Mouse (Mus musculus) C2C12 (cell line): ENCODE measurements around the gene Insrr.

Source experiments
- CEBPB ChIP-seq: IDR thresholded peaks from one replicate; pipeline ENCODE4 v1.6.1; 2011; ENCODE audit warnings: low read depth, mild to moderate bottlenecking, control low read depth, moderate library complexity
- CTCF ChIP-seq: IDR thresholded peaks from one replicate; pipeline ENCODE4 v1.5.1; 2011; ENCODE audit not compliant: control insufficient read depth, insufficient read depth, insufficient read length
- MAX ChIP-seq: IDR thresholded peaks from one replicate; pipeline ENCODE4 v1.6.1; 2011; ENCODE audit warnings: mild to moderate bottlenecking, control low read depth
- MYOD1 ChIP-seq: IDR thresholded peaks from one replicate; pipeline ENCODE4 v1.6.1; 2011; ENCODE audit warnings: low read depth; ENCODE audit not compliant: control insufficient read depth, insufficient read length

DNA sequence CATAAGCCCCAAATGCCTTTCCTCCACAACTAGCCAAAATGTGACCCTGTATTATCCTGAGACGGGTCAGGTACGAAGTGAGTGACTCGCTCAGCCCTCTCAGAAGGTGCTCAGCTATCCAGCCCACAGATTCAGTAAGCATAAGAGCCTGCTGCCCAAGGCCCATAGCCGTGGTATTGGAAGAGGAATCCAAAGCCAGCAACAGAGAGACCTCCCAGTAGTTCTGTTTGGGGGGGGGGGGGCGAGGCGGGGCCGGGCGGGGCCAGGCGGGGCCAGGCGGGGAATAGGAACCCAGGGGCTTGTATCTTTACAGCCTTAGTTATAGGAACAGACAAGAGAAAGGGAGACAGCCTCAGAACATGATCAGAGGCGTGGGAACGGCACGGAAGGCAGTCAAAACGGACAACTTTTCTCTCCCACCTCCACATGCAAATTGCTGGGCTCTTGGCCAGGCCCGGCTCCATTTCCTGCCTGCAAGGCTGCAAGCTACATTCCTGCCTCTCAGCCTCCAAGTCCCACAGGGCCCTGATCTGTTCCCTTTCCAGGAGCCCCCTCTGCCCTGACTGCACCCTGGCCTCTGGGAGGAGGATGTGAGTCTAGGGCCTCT lies 33.0 kb upstream of the Insrr start:
- TF ChIP-seq CTCF (no peak), CEBPB (no peak), MYOD1 (no peak), MAX (no peak)
